Mouse (Mus musculus) spleen, adult 2 months (tissue): ENCODE measurements around the gene Slc13a4.

Source experiments
- CTCF ChIP-seq: fragments of 200-500 bp; IDR thresholded peaks from 2 replicates; pipeline ENCODE4 v1.5.1; 2011; ENCODE audit warnings: mild to moderate bottlenecking, inconsistent platforms; ENCODE audit not compliant: insufficient read depth, insufficient read length, insufficient replicate concordance; ENCODE audit errors: extremely low read depth
- POLR2A ChIP-seq: fragments of 200-500 bp; IDR thresholded peaks from 2 replicates; pipeline ENCODE4 v1.6.1; 2011; ENCODE audit warnings: low read depth, low read length, inconsistent platforms

GRCm38 (mm10) chr6:35289676-35290075 lies 18.3 kb downstream of the Slc13a4 start:
- TF ChIP-seq CTCF (no peak), POLR2A (no peak)
